Mouse (Mus musculus): ENCODE data around the gene Wdr63.
A peak's percentile ranks its signal among the peaks of the same experiment; 100 is the strongest.

Gene Wdr63

GRCm38 (mm10) chr3:146053082-146053814, 54.7 kb downstream of the Wdr63 start:
- DNase-seq (ENCODE audit: low spot score) = no peak

DNA sequence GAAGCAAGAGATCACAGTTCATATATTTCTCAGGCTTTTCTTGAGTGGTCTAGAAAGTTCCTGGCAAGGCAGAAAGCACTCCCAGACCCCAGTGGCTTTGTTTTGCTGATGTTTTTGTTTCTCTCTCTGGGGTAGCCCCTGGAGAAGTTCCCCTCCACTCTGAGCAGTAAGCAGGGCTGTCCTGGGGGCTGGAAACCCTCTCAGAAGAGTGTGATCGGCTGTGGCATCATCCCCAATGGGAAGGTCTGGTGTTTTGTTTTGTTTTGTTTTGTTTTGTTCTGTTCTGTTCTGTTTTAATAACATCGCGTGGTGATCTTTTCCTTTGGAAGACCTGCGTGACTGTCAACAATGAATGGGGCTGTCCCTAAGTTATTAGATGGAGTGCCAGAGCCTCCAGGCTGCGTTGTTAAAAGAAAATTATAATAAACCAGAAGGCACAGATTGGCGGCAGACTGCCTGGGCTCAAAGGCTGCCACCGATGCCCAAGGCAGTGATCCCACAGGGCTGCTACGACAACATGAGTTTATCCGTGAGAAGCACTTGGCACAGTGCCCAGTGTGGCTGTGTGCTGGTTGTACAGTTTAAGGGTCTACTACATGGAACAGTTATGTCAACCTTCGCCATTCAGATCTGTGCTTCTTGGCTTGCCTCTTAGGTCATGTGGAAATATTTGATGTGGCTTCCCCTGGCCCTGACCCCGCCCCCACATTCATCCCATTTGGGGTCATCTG, 56.5 kb downstream of the Wdr63 start:
- DNase-seq (ENCODE audit: low spot score) = no peak

DNA sequence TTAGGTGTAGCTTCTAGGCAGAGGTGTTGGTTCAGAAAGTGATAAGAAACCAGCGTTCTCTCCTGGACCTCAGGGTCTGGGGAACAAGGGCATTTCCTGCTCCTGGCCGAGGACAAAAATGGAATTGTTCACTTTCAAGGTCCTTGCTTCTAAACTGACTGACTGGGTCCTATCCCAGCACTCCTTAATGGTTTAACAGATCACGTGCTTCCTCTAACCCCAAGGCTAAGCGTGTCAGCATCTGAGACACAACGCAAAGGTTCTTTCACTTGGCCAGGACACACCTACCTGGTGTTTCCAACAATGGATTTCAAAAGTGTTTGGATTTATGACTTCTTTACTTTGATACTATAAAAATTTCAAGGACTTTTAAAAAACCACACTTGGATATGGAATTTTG, 58.0 kb downstream of the Wdr63 start:
- no peak for DNase-seq (ENCODE audit: low spot score)

DNA sequence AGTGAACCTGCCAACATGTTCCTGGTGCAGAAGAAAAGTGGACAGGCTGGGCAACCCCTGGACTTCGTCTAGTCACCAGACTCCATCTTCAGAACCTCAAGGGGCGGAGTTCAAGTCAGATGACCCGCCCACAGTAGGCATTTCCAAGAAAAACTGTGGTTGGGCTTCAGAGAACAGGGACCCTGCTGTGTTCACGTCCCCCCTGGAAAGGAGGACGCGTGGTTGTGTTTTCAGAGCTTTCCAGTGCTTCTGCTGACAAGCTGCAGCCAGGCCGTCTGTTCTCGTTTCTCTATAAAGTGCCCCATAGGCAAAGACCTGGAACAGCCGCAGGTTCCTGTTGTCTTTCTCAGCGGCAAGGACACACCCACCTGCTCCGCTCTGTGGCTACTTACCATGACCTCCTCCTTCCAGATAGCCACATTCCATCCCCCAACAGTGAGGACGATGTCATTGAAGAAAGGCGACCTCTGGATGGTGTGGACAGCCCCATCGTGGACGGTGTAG, 60.2 kb downstream of the Wdr63 start:
- peak; percentile 69 for DNase-seq (ENCODE audit: low spot score)

DNA sequence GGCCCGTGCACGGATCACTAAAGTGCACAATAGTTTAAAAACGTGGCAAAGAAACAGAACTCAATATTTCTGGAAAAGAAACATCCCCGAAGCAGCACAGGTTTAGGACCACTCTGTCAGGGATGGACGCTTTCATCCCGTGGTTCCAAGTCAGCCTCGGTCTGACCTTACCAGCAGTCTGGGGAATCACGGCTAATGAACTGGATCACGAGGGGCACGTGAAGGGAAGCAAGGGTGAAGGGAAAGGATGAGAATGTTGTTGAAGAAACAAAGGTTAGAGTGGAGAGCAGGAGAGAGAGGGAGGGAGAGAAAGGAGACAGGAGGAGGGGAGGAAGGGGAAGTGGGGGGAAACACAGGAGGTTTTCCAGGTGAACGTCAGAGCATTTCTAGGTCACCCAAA, 61.9 kb downstream of the Wdr63 start:
- DNase-seq (ENCODE audit: low spot score) = no peak

- no peak for DNase-seq (ENCODE audit: low spot score)
These were observed 63.0 kb downstream of the Wdr63 start for GRCm38 (mm10) chr3:146044977-146045376.

DNA sequence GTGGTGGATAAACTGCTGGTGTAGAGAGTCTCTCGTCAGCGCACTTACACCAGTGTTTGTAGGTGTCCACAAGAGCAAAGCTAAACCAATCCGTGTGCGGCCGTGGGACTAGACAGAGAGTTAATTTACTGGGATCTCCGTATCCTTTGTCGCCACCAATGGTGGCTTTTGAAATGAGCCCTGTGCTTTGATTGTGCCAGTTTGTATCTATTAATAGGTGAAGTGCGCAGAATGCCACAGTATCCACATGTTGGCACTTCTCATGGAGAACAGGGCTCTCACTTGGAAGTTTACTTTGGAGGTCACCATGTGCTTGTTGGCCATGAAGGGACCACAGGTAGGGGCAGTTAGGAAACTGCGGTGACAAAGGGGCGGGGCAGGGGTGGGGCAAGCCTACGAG, 66.5 kb downstream of the Wdr63 start:
- no peak for DNase-seq (ENCODE audit: low spot score)

DNA sequence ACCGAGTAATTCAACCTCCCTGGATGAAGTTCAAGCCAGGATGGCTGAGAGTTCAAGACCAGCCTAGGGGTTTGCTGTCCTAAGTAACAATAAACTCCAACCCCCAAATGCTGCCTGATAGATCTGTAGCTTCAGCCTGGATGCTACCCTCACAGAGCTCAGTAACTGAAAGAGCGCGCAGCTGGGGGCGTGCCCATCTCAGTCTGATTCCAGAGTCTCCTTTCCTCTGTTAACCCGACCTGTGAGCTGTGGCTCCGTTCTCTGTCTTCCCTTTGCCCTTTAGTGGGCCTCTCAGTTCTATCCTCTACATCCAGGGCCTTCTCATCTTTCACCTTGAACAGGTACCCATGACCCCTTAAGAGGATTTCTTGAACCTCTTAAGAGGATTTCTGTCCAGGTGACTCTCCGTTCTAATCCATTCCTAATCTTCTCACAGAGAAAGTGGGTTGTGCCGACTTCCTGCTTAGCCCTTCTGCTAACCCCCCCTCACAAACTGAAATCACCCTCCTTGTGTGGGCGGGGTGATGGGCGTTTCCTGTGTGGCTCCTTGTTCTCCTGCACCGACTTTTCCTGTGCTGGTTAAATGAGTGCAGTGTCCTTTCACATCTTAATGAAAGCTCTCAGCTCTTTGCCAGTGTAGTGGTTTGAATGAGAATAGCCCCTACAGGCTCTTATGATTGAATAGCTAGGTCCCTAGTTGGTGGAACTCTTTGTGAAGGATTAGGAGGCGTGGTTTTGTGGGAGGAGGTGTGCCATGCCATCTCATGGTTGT, 68.6 kb downstream of the Wdr63 start:
- DNase-seq (ENCODE audit: low spot score) = no peak

DNA sequence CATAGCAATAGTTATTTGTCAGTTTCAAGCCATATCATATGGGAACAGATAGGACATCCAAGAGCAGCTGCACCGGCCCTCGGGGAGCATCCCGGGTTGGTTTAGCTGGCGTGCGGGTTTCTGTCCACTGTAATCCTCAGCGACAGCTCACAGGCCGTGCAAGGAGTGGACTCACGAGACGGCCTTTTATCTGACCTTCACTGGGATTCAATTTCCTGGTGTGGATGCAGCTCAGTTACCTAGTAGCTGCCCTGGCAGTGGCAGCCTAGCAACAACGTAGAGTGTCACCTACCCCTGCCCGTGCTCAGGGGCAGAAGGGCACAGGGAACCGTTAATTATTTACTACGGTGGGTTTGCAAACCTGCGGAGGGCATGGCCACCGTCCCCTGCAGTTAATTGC, 70.0 kb downstream of the Wdr63 start:
- no peak for DNase-seq (ENCODE audit: low spot score)

DNA sequence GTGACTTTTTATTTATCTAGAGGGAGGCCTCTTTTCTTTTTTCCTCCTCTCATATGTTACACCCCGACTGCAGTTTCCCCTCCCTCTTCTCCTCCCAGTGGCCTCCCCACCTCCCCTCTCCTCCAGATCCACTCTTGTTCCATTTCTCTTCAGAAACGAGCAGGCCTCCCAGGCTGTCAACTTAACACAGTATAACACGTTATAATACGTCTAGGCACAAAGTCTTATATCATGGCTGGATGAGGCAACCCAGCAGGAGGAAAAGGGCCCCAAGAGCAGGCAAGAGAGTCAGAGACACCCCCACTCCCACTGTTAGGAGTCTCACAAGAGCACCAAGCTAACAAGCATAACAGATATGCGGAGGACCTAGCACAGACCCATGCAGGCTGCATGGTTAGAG, 75.0 kb downstream of the Wdr63 start:
- no peak for DNase-seq (ENCODE audit: low spot score)

DNA sequence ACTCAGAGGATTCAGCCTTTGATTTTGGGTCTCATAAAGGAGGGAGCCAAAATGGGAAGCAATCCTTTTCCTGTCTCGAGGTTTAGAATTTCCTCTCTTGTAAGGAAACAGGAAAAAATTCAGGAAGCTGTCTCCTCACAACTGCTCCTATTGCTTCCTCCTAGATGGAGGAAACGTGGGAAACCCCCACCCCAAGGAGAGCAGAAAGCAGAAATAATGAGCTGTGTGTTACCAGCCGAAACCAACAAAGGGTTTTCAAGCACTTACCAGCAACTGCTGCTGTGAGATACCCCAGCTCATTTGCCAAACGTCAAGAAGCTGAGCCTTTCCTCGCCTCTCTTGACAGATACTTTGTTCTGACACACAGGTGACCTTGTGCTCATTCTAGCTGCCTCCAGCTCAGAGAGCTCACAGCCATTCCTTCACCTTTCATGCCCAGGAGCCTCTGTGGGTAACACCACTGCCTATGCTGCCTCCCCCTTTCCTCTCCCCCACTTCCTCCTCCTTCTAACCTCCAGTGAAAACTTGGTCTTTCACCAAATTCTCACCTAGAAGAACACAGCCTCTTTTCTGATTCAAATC, 77.6 kb downstream of the Wdr63 start:
- DNase-seq (ENCODE audit: low spot score) = no peak

DNA sequence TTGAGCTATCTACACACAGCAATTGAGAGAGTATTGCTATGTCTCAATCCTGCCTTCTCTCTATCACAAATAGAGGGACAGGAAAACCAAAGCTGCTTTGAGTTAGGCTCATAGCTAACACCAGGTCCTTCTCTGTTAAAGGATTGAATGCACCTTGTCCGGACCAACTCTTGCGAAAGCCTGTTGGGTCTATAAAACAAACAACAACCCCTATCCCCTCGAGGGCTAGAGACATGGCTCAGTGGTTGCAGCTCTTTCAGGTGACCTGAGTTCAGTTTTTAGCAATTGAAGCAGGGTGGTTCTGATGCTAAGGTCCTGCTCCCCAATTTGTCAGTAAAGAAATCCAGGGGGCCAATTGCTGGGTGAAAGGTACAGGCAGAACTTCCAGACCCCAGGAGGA, 78.7 kb downstream of the Wdr63 start:
- no peak for DNase-seq (ENCODE audit: low spot score)

GRCm38 (mm10) chr3:146028406-146028805, 79.5 kb downstream of the Wdr63 start:
- no peak for DNase-seq (ENCODE audit: low spot score)

GRCm38 (mm10) chr3:146027116-146027515, 80.8 kb downstream of the Wdr63 start:
- peak; percentile 20 for DNase-seq (ENCODE audit: low spot score)

GRCm38 (mm10) chr3:146025499-146025898, 82.4 kb downstream of the Wdr63 start:
- no peak for DNase-seq (ENCODE audit: low spot score)

- DNase-seq (ENCODE audit: low spot score) = no peak
These were observed 83.2 kb downstream of the Wdr63 start for GRCm38 (mm10) chr3:146024746-146025145.

DNA sequence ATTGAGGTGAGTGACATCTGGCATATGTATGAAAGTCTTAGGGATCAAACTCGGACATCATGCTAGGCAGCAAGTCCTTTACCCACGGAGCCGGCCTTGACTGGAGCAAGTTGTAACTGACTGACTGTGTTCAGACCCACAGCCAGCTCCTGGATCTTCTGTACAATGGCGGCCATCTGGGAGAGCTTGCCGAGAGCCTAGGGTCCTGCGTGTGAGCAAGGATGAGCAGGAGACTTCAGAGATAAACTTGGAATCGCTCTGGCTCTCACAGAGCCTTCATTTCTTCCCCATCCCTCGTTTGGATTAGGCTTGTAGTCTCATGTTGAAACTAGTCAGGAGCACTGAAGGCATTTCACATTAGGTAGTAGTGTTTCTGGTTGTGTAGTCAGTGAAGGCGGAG, 85.7 kb downstream of the Wdr63 start:
- DNase-seq (ENCODE audit: low spot score) = no peak

DNA sequence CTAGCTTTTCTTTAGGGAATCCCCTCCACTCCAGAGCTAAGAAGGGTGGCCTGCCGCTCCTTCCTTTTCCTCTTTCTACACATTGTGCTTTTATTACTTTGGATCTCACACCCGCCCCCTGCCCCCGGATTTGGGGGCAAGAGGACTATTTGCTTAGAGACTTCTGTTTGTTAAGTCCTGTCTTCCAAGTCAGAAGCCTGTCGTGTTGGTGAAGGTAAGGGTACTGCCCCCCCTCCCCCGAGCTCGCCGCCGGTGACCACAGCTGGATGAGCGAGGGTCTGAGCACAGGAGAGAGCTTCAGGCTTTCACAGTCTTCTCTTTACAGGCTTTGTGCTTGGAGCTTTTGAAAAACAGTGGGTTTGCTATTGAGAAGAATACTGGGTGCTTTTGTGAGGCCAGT, 90.4 kb downstream of the Wdr63 start:
- DNase-seq (ENCODE audit: low spot score) = no peak

- no peak for DNase-seq (ENCODE audit: low spot score)
These were observed 91.0 kb downstream of the Wdr63 start for GRCm38 (mm10) chr3:146016979-146017378.

DNA sequence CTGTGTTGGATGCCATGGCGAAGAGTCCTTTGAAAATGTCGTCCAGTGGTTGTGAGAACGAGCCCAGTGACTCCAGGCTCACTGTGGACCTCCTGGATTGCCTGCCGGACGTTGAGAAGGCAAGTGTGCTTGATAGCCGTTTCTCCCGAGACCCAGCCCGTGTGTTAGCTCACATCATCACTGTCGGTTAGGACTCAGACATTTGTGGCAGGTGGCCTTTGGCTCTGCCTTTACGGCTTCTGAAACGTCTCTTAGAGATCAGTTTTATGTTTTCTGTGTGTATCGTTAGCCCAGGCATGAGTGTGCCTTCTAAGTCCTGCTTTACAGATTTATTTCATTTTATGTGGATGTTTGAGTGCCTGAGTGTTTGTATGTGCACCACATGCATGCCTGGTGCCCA, 93.6 kb downstream of the Wdr63 start:
- DNase-seq (ENCODE audit: low spot score) = no peak

- DNase-seq (ENCODE audit: low spot score) = no peak
These were observed 94.4 kb downstream of the Wdr63 start for GRCm38 (mm10) chr3:146013490-146013889.

DNA sequence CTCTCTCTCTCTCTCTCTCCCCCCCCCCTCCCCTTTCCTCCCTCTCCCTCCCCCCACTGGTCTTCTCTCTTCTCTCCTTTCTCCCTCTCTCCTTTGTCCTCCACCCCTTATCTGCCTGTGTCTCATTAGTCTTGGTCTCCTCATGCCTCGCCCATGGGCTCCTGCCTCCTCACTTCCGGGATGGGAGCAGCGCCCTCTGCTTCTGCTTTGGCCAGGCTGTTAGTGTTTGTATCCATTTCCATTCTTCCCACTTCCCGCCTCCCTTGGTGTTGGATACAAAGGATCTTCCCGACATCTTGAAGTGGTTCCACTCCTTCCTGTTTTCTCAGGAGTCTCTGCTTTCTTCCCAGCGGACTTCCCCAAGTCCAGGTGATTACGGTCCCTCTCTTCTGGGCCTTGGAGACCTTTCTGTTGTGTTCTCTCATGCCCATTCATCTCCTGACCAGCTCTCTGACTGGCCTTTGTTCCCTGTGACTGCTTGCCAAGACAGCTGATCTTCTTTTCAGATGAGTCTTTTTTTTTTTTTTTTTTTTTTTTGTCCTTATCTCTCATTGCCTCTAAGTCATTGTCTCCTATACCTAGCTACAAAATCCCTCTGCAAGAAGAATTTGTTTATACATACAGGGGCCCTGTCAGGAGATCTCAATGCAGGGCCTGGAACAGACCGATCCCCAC, 96.2 kb downstream of the Wdr63 start:
- DNase-seq (ENCODE audit: low spot score) = no peak

Data from embryo, embryonic 10 days (tissue).